Mouse (Mus musculus): ENCODE data around the gene Prkar1b.
A peak's percentile ranks its signal among the peaks of the same experiment; 100 is the strongest.

Prkar1b gene

DNA sequence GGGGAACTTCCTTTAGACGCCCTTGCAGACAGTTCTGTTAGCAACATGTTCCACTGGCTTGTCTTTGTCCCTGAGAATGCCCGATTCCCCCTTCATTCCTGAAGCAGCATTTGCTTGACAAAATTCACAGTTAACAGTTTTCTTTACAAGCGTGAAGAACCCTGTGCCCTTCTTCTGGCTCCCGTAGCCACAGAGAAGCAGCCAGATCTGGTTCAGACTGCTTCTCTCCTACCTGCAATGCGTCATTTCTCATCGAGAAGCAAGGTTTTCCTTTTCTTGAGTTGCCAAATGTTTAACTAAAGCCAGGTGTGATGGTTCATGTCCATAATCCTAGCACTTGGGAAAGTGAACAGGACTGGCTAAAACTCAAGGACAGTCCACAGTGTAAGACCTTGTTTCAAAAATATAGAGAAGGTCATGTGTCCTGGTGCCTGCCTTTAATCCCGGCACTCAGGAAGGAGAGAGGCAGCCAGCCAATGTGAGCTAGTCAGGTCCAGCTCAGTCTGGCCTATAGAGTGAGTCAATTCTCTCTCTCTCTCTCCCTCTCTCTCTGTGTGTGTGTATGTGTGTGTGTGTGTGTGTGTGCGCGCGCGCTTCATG, 3.2 kb downstream of the Prkar1b start:
- DNase-seq (ENCODE audit: low read depth, low spot score) = no peak

- DNase-seq (ENCODE audit: low read depth, low spot score) = no peak
These were observed 4.1 kb downstream of the Prkar1b start for GRCm38 (mm10) chr5:139145726-139146125.

DNA sequence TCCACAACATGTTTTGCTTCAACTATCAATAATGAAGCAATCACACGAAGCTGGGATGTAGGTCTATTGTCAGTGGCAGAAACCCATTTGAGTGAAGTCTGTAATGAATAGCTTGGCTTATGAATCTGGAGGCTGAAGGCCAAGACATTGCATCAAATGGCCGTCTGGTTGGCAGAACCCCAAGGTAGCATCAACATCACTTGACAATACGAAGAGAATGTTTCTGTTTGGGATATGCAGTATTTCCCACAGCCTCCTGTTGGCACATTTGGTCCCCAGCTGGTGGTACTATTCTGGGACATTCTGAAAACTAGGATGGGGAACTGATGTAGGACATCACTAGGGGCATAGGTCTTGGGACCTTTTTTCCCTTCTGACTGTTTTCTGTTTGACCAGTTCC, 5.9 kb downstream of the Prkar1b start:
- no peak for DNase-seq (ENCODE audit: low read depth, low spot score)

GRCm38 (mm10) chr5:139141326-139141725, 8.5 kb downstream of the Prkar1b start:
- DNase-seq (ENCODE audit: low read depth, low spot score) = no peak

DNA sequence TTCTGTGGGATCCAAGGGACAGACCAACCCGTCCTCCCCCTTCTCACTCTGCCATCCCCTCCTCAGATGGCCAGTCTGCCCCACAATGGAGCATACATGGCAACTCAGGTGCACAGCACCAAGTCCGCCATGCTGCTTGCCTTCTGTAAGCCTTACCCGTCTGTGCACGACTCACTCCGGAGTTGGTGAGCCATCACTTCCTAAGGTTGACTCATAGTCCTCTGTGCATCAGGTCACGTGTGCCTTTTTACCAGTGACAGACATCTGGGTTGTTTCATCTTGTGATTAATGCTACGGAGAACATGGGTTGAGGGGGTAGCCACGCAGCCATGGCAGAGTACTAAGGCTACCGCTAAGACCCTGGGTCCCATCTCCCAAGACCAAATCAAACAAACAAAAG, 9.2 kb downstream of the Prkar1b start:
- DNase-seq (ENCODE audit: low read depth, low spot score) = no peak

DNA sequence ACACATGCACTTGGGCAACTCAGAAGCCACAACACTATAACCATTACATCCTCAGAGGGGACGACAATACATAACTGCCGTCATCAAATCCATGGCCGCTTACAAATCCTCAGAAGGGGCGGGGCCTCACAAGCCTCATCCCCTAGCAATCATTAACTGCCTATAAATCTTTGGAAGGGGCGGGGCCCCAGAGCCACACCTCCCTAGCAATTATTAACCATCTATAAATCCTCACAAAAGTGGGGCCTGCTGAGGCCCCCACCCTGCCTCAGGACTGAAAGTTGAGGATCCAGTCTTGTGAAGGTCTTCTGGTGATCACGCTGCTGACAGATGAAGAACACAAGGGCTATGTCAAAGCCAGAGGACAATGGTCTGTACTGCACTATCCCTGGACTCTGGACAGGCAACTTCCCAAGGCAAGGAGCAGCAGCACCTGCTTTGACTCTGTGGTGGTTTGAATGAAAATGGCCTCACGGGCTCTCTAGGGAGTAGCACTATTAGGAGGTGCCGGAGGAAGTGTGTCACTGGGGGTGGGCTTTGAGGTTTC, 10.8 kb downstream of the Prkar1b start:
- DNase-seq (ENCODE audit: low read depth, low spot score) = no peak

DNA sequence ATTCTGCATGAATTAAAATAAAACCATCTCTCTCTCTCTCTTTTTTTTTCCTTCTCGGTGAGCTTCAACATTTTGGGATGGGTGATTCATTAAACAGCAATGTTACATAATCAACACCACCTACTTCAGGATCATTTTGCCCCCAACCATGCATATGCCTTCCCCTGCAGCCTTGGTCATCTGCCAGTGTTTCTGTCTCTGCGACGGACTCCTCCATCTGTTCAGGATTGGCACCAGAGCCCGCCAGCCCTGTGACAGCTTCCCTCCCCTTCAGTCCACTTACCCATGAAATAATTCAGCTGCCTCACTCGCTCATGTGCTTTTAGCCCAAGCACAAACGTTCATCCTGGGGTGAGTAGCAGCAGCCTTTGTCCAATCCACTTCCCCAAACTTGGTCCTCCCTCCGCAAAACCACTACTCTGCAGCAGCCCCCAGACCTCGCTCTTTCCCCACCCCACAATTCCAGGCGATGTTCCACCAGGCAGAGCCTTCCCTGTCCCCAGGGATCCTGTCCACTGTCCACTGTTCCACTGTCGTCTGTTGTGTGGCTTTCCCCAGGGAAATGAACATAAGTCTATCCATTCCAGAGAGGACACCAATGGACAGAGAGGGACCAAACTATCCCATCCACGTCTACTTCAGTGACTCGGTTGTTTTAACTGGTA, 11.4 kb downstream of the Prkar1b start:
- peak; percentile 27 for DNase-seq (ENCODE audit: low read depth, low spot score)

DNA sequence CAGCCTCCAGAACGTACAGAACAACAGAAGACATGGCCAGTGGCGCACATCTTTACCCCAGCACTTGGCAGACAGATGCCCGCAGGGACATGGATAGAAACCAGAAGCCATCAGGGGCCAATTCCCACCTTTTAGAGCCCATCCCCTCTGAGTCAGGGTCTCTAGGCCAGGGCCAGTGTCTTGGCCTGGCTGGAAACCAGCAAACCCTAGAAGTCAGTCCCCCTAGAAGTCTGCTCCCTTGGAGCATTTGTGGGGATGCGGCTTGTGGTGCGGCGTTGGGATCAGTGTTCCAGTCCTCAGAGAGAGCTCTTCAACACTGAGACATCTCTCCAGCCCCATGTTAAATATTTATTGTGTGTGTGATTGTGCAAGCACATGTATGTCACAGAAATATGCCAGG, 12.6 kb downstream of the Prkar1b start:
- no peak for DNase-seq (ENCODE audit: low read depth, low spot score)

- DNase-seq (ENCODE audit: low read depth, low spot score) = no peak
These were observed 13.5 kb downstream of the Prkar1b start for GRCm38 (mm10) chr5:139136341-139136740.

- no peak for DNase-seq (ENCODE audit: low read depth, low spot score)
These were observed 15.3 kb downstream of the Prkar1b start for GRCm38 (mm10) chr5:139134501-139134900.

- DNase-seq (ENCODE audit: low read depth, low spot score) = no peak
These were observed 19.4 kb downstream of the Prkar1b start for GRCm38 (mm10) chr5:139130351-139130750.

- DNase-seq (ENCODE audit: low read depth, low spot score) = no peak
These were observed 20.1 kb downstream of the Prkar1b start for GRCm38 (mm10) chr5:139129572-139130151.

DNA sequence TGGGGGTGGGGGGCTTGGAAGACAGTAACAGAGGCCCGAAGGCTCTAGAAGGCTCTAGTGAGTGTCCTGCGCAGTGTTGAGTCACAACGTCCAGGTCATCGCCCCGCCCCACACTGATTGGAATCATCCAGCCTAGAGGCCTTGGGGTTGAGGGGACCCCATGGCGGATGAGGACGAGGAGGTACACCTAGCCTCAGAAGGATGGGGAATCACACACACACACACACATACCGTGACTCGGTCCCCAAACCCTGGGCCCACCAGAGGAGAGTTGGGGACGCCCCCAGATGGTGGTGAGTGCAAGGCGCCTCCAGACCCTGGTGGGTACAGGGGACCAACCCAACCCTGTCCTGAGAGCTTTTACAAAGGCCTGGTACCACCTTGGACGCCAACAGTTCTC, 20.7 kb downstream of the Prkar1b start:
- no peak for DNase-seq (ENCODE audit: low read depth, low spot score)

DNA sequence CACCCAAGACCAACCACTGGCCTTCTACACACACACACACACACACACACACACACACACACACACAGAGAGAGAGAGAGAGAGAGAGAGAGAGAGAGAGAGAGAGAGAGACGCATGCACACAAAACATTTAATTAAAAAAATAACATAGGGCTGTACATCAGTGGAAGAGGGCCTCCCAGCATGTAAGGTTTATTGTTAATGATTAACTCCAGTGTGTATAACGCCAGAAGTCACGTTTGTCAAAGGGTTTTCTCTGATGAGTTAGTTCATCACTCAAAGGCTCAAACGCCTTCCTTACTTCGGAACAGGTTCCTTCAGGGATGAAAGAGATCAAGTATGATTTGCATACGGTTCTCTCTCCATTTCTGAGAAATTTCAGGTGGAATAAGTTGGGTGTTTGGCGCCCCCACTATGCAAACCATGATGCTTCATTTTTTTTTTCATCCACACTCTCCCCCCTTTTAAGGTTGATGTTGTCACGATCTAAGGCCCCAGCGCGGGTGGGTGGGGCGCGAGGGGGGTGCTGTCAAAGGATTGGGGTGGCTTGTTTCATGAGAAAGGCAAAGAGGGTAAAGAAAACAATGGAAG, 21.2 kb downstream of the Prkar1b start:
- no peak for DNase-seq (ENCODE audit: low read depth, low spot score)

- no peak for DNase-seq (ENCODE audit: low read depth, low spot score)
These were observed 24.1 kb downstream of the Prkar1b start for GRCm38 (mm10) chr5:139125717-139126116.

DNA sequence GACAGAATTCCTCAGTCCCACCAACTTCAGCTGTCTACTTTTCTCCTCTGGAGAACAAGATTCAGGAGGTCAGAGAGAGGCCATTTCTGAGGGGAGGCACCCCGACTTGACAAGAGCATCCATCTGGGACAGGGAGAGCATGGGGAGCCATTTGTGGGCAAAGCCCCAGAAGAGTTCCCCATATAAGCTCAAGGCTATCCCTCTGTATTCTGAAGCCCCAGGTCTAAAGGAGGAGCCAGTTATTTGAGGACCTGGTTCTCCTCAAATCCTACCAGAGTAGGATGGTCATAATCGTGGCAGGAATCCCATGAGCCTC, 30.9 kb downstream of the Prkar1b start:
- DNase-seq (ENCODE audit: low read depth, low spot score) = no peak

GRCm38 (mm10) chr5:139118139-139118960, 31.5 kb downstream of the Prkar1b start:
- no peak for DNase-seq (ENCODE audit: low read depth, low spot score)

DNA sequence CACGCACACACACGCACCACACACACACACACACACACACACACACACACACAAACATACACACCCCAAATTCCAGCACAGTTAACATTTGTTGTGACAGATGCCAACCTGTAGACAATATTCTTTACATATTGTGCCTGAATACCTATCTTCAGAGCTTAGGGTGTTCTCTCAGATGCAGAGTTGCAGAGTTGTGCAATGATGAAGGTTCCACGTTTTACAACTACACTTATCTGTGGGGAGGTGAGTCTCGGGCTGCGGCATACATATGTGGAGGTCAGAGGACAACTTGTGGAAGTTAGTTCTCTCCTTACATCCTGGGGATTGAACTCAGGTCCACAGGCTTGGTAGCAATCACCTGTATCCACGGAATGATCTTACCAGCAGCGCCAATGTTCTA, 34.3 kb downstream of the Prkar1b start:
- no peak for DNase-seq (ENCODE audit: low read depth, low spot score)

GRCm38 (mm10) chr5:139114876-139115275, 34.9 kb downstream of the Prkar1b start:
- DNase-seq (ENCODE audit: low read depth, low spot score) = no peak

DNA sequence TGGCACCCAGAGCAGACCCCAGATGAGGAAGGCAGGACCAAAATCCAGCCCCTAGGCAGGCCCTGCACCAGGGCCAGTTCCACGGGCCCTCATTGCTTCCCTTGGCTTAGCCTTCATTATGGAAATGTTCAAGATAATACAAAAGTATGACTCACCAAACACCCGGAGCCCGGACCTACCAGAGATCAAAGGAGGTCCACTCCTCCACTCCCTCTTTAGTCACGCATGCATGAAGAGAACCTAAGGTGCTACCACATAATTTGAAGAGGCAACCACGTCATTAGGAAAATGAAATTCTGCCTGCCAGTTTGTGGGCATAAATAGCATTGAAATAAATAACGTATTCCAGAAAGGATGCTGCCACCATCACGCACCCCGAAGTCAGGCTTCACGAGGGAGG, 37.4 kb downstream of the Prkar1b start:
- DNase-seq (ENCODE audit: low read depth, low spot score) = no peak

DNA sequence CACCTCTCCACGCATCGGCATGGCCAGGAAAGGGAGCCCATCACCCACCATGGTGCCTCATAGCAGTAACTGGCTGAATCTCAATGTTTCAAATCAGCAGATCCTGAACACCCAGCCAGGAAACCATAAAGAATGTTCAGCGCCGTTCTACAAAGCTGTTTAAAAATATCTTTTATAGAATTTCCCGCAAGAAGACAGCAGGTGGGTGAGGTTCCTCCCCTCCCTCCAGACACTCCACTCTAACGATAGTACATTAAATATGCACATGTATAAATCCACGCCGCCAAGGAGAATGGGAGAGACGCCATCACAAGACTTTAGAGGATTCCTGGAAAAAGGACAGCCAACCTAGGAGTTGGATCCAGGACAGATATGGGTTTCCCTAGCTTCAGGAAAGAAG, 37.8 kb downstream of the Prkar1b start:
- no peak for DNase-seq (ENCODE audit: low read depth, low spot score)

Data from retina, postnatal 7 days (tissue).